13 mouse cellular contexts compared by ENCODE assay signal in genomic region chr11:68613071-68613711, GRCm38 (mm10). TPM values are rescaled to one million over a fixed set of nuclear protein-coding genes. Genes with fewer than 3 reads are reported as not detected.
A peak's percentile ranks its signal among the peaks of the same experiment; 100 is the strongest.
DNase-seq lines count a peak whose midpoint lies in the region; ATAC-seq and TF ChIP-seq lines count a peak whose summit lies in the region.
"Had no signal": no experiment of that assay in that cellular context is flagged by ENCODE, and none has a peak within 500 bp of the region (broad histone marks: within the 10 kb centered on the region; RNA-seq: fewer than 3 reads in every experiment).

No protein-coding gene starts in this region.

- ATAC-seq in kidney, embryonic 14.5 days (ENCODE audit: low FRiP score, low TSS enrichment) = peak; percentile 55; the same call in 1 of the 2 replicates
- peak; percentile 63; the same call in 1 of the 2 replicates for ATAC-seq in intestine, embryonic 16.5 days
- ATAC-seq: forebrain, embryonic 15.5 days had no signal

- H3K27ac ChIP-seq in kidney, embryonic 14.5 days (ENCODE audit: low read depth, low read length) = peak overlapping the region; percentile 79
- H3K27ac ChIP-seq in intestine, embryonic 16.5 days (ENCODE audit: low read length) = peak overlapping the region; percentile 64
- H3K27ac ChIP-seq in gastrocnemius, adult 2 months = no peak overlapping the region
- H3K27ac ChIP-seq: forebrain, embryonic 15.5 days; layer of hippocampus, adult 2 months; liver, embryonic 14.5 days had no signal

- H3K4me3 ChIP-seq in kidney, embryonic 14.5 days (ENCODE audit: low read length) = no peak overlapping the region
- no peak overlapping the region for H3K4me3 ChIP-seq in intestine, embryonic 16.5 days (ENCODE audit: low read length)
- H3K4me3 ChIP-seq in gastrocnemius, adult 2 months = no peak overlapping the region
- H3K4me3 ChIP-seq: forebrain, embryonic 15.5 days; layer of hippocampus, adult 2 months had no signal

- no peak overlapping the region for H3K4me2 ChIP-seq in kidney, embryonic 14.5 days (replicated peaks; ENCODE audit: low read depth, low read length)
- no peak overlapping the region for H3K4me2 ChIP-seq in intestine, embryonic 16.5 days (ENCODE audit: low read depth, low read length)
- H3K4me2 ChIP-seq: forebrain, embryonic 15.5 days had no signal

- H3K36me3 ChIP-seq in kidney, embryonic 14.5 days (ENCODE audit: control insufficient read depth, insufficient read depth, low read length) = no peaks in the 10 kb centered on the region
- no peaks in the 10 kb centered on the region for H3K36me3 ChIP-seq in intestine, embryonic 16.5 days (ENCODE audit: control insufficient read depth, insufficient read depth, low read length)
- H3K36me3 ChIP-seq: forebrain, embryonic 15.5 days had no signal

- peaks cover 14% of the 10 kb centered on the region; the same call in 1 of the 2 replicates for H3K4me1 ChIP-seq in kidney, embryonic 14.5 days (ENCODE audit: control insufficient read depth, insufficient read depth, low read length)
- H3K4me1 ChIP-seq in intestine, embryonic 16.5 days (ENCODE audit: control insufficient read depth, insufficient read depth, low read length) = peaks cover 15% of the 10 kb centered on the region
- H3K4me1 ChIP-seq: forebrain, embryonic 15.5 days had no signal

- DNase-seq in kidney, adult 11 months = no peak
- DNase-seq in forelimb bud, embryonic 11.5 days (ENCODE audit: low read depth, low spot score) = peak; percentile 72
- DNase-seq in mesoderm, embryonic 11.5 days (ENCODE audit: low read depth, low spot score) = peak; percentile 66
- DNase-seq in gastrocnemius, adult 2 months = no peak
- DNase-seq in left cerebral cortex, postnatal 36 days (ENCODE audit: low spot score in 2 of 2) = no peak
- DNase-seq in testis, postnatal 14 days (ENCODE audit: low spot score) = no peak

- 27% methylated on average over 5 of the region's 5 CpGs for WGBS in kidney, embryonic 14.5 days
- 35% methylated on average over 5 of the region's 5 CpGs for WGBS in intestine, embryonic 16.5 days

- no peaks in the 10 kb centered on the region for H3K27me3 ChIP-seq in kidney, embryonic 14.5 days (ENCODE audit: control insufficient read depth, insufficient read depth, low read length)
- no peaks in the 10 kb centered on the region for H3K27me3 ChIP-seq in intestine, embryonic 16.5 days (replicated peaks; ENCODE audit: control insufficient read depth, insufficient read depth, low read length)
- H3K27me3 ChIP-seq: forebrain, embryonic 15.5 days had no signal

- intact Hi-C loops in gastrocnemius, adult 2 months (cut with DNase I) = no loop called here
- intact Hi-C loops in left cerebral cortex, postnatal 36 days (cut with DNase I) = no loop called here

- H3K9me3 ChIP-seq in kidney, embryonic 14.5 days (ENCODE audit: control insufficient read depth, low read length) = no peaks in the 10 kb centered on the region
- no peaks in the 10 kb centered on the region for H3K9me3 ChIP-seq in intestine, embryonic 16.5 days (ENCODE audit: control insufficient read depth, low read length)
- H3K9me3 ChIP-seq: forebrain, embryonic 15.5 days had no signal

- TF ChIP-seq CTCF in gastrocnemius, adult 2 months (IDR thresholded peaks at IDR 0.05) = no peak

- H3K9ac ChIP-seq in kidney, embryonic 14.5 days (ENCODE audit: low read depth, low read length) = no peak overlapping the region
- no peak overlapping the region for H3K9ac ChIP-seq in intestine, embryonic 16.5 days (ENCODE audit: low read depth, low read length)
- H3K9ac ChIP-seq: forebrain, embryonic 15.5 days; liver, embryonic 14.5 days had no signal

RNA-seq across cellular contexts. Expression of gene Ccdc42, which starts 26.4 kb away (rescaled TPM):
- polyA plus RNA-seq in kidney, embryonic 14.5 days (2014; fragmentation: Nextera tagmentation; extraction: Ambion mirVana) = 2.5 and 3.0 TPM in 2 replicates
- polyA plus RNA-seq in intestine, embryonic 16.5 days (2015; fragmentation: Nextera tagmentation; extraction: Ambion mirVana) = 0.38 TPM in 1 of 2 replicates, not detected in the other
- not detected for total RNA-seq in gastrocnemius, adult 2 months (2021)
- total RNA-seq in left cerebral cortex, postnatal 36 days (2021) = 1 to 10 TPM in 1 of 2 experiments, under 1 TPM in 1; 0.82 to 1.3 TPM
- total RNA-seq: common myeloid progenitor, adult 5-6 weeks; granulocyte monocyte progenitor cell, adult 5-6 weeks had no signal

RNA-seq across cellular contexts. Expression of gene Mfsd6l, which starts 57.2 kb away (rescaled TPM):
- 1.0 and 1.4 TPM in 2 replicates for polyA plus RNA-seq in kidney, embryonic 14.5 days (2014; fragmentation: Nextera tagmentation; extraction: Ambion mirVana)
- 4.5 and 6.8 TPM in 2 replicates for polyA plus RNA-seq in intestine, embryonic 16.5 days (2015; fragmentation: Nextera tagmentation; extraction: Ambion mirVana)
- under 1 TPM in 1 of 2 experiments, not detected in 1; 0.11 TPM for total RNA-seq in gastrocnemius, adult 2 months (2021)
- under 1 TPM in 1 of 2 experiments, not detected in 1; 0.18 TPM for total RNA-seq in left cerebral cortex, postnatal 36 days (2021)
- total RNA-seq: common myeloid progenitor, adult 5-6 weeks; granulocyte monocyte progenitor cell, adult 5-6 weeks had no signal
- polyA plus RNA-seq: forebrain, embryonic 15.5 days had no signal

Comparison
In these comparisons a context has a peak if more than half of its experiments do, and no peak if none do; other contexts are left out.
1. DNase-seq: peak in forelimb bud, embryonic 11.5 days (single experiment) and mesoderm, embryonic 11.5 days (single experiment); none in kidney, adult 11 months (single experiment), gastrocnemius, adult 2 months (single experiment), left cerebral cortex, postnatal 36 days (0 of 2) and testis, postnatal 14 days (single experiment).